Mouse (Mus musculus): ENCODE measurements at regions not wholly inside any gene's neighbourhood (a gene's known extent, or its start where the extent isn't known, plus 50 kb on each side); places are given as distances from the start of the nearest gene placed in this dataset.

DNA sequence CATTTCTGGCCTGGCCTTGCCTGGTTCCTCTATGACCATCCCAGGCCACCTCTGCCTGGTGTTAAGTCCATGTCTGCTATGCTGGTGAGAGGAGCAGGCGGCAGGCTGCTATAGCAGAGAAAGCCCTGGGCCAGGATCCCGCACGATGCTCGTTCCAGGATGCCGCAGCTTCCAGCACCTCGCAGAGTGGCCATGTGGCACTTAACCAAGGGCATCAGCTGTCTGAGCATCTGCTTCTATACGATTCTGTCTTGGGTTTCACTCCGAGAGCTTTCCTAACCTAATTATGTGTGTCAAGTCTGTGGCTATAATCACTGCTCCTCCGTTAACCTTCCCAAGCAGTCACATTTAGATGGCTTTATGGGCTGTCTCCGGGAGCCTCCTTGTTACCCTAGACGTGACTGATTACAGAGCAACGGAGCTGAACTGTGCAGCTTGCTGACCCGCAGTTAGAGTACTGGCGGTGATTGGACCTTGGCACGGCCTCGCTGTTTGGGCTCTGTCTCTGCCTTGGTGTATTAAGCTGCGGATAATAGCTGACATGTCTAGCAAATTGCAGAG is 64.4 kb downstream of the Ackr3 start:
- peak; percentile 49 for DNase-seq

DNA sequence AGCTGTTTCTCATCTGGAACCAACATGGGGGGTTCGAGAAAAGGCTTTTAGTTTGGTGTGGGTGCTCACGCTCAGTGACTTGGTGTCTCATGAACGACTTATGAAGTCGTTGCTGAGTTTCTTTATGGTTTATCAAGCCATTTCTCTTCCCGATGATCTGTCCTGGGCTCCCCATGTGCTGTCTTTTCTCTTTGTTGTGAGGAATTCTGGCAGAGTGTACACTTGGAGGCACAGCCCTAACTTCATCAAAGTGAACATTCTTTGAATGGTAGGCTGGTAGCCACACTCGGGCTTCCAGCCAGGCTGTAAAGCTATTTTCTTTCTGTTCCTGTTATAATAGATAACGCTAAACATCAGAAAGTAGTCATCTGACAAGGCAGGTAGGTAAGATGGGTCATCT is 65.2 kb downstream of the Ackr3 start:
- no peak for DNase-seq

DNA sequence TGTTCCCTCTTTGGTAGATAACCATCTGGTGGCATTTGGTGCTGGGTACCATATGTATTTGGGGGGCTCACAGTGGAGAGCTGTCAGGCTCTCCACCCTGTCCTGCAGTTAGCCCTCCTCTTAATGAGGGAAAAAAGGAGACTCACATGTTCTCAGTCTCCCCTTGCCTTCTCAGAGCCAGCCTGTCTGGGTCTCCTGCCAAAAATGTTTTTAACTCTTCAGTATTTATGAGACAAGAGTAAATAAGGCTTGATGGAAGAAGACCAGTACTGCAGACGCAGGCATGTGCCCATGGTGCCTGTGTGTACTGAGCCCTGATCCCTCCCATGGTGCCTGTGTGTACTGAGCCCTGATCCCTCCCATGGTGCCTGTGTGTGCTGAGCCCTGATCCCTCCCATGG is 66.1 kb downstream of the Ackr3 start:
- DNase-seq: no peak

DNA sequence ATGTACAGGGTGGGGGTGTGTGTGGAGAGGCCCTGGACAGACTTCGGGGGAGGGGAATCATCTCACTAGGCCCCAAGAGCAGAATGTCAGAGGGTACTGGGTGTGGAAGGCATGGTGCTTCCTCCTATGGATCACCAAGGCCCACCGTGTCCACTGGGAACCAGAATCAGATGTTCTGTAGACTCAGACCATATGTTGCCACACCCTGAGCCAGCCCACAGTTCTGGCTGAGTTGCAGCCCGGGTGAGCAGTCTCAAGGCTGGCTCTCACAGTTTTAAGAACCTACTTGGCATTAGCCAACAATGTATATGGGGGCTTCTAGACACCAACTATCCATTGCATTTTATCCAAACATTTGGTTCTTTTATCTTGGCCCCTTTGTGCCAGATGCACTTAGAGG is 67.5 kb downstream of the Ackr3 start:
- no peak for DNase-seq

DNA sequence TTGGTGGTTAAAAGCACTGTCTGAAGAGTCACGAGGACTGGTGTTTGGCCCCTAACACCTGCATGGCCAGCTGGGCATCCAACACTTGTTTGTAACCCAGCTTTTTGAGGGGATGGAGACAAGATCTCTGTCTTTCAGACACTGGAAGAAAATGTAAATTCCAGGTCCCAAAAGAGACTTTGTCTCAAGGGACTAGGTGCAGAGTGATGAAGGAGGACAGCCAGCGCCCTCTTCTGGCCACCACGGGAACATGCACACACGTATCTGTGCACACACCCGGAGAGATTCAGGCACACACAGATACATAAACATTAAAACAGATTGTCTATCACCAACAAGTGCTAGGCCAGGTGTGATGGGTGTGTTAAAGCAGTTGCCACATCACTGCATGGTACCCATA is 68.6 kb downstream of the Ackr3 start:
- DNase-seq: no peak

DNA sequence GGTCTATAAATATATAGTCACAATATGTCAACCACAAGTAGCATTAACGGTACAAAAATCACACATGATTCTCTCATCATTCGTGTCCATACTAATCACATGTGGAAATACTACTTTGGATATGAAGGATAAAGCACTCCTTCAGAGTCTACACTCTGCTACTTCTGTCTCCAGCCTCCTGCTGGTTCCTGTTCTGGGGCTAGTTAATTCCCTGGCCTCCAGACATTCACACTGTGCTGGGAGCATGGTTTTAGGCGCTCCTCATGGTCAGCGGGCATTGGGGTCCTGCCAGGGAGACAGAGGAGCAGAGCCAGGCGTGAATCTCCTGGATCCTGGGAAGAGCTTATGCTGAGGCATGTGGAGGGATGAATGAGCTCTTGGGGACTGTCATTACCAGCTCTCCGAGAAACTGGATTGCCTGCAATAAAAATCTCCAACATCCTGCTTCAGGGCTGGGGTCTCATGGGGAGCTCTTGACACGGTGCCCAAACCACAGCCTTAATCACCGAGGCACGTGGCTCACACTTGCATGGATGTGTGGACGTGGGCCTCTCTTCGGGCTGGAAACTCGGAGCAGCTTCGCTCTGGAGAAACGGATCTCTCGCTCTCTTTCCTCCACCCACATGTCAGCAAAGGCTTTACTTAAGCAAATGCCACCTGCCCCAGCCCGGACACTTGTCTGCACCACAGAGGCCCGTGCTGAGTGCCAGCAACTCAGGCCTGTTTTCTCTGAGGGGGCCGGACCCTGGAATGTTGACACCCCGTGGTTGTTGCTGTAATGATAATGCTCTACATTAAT is 69.2 kb downstream of the Ackr3 start:
- DNase-seq: no peak

DNA sequence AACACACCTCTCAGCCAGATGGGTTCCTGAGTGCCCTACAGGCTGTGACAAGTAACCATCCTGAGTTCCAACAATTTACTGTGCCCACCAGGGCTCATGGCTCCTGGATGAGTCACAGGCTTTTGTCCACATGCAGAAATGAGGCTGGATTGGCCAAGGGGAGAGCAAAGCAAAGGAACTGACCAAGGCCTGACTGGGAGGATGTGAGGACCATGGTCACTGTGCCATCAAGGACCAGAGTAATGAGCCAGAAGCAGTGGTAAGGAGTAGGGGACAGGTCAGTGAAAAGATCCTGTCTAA is 69.8 kb downstream of the Ackr3 start:
- no peak for DNase-seq

DNA sequence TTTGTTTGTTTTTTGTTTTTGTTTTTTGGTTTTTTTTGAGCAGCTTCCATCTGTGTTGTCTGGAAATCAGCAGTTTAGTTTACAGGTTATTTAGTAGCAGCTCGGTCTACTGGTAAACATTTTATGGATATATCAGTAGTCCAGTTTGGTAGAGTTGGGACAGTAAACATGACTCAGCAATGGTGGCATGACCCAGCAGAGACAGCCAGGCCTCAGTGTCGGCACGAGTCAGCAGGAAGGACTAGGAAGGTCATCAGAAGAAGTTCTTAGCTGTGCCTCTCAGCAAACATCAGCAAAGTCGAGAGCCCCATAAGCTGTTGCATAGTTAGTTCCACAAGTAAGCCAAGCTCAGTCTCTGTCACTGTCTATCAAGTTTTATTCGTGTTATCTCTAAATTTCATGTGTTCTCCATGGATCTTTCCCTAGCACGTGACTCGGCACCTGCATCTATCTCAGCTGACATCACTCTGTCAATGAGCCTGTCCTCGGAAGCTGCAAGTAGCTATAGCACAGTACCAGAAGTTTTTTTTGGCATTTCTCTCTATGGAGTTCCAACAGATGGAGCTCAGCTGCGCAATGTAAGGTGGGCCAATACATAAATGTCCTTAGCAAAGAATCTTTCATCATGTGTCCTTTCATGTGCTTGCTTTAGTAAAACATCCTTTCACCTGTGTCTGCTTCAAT is 71.3 kb downstream of the Ackr3 start:
- DNase-seq: no peak

DNA sequence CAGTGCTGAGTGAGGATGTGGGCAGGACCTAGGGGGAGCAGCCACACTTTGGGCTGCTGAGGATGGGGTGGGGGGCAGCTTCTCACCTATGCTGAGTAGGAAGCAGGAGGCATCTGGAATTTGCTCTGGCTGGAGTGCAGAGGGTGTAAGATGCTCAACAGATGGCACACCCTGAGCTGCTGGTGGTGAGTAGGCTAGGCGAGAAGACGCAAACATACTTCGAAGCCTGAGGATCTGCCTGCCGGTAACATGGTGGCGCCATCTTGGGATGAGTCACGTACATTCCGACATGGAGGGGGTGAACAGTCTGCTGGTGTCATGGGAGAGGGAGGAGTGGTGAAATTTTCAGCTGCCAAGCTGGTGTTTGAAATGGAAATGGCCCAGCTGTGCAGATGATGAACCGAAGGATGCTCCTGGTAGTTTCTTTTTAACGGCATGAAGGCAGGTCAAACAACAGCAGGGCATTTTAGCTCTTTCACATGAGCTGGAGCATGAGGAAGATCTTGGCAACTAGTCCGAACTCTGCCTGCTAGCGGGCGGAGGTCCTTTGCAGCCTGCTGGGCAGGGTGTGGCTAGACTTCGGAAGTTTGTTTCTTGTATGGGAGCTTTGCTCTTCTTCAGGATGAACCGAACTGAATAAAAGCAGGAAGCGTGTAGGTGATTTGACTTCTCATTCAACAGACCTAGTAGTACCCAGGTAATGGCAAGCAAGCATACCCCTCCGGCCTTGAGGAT is 72.2 kb downstream of the Ackr3 start:
- no peak for DNase-seq

DNA sequence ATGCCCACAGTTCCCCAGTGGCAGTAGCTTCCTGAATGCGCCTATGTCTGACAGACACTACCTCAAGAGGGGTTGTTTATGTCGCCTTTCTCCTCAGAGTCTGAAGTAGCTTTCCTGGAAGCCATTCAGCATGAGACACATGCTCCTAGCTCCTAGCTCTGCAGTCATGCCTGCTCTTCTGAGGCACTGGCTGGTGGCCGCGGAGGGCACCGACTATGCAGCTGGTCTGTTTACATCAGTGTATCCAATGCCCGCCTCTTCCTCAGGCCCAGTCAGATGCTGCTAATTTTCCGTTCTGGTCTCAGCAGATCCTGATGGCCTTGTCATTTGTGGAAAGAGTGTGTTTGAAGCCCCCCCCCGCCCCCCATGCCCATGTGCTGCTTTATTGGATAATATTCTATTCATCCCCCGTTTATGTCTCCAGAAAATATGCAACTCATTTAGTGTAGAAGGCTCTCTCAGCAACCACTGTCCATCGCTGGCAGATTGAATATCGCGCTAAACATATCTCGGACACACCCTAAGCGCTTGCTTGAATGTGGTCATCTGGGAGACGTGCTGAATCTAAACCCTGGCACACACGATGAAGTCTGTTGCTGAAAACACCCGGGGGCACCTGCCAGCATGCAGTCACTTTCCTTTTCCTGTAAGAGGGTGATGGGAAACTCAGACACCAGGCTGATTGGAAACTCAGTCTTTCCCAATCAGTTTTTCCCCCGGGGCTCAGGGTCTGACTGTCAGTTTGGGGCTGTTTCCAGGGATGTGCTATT is 73.9 kb downstream of the Ackr3 start:
- peak; percentile 43 for DNase-seq

DNA sequence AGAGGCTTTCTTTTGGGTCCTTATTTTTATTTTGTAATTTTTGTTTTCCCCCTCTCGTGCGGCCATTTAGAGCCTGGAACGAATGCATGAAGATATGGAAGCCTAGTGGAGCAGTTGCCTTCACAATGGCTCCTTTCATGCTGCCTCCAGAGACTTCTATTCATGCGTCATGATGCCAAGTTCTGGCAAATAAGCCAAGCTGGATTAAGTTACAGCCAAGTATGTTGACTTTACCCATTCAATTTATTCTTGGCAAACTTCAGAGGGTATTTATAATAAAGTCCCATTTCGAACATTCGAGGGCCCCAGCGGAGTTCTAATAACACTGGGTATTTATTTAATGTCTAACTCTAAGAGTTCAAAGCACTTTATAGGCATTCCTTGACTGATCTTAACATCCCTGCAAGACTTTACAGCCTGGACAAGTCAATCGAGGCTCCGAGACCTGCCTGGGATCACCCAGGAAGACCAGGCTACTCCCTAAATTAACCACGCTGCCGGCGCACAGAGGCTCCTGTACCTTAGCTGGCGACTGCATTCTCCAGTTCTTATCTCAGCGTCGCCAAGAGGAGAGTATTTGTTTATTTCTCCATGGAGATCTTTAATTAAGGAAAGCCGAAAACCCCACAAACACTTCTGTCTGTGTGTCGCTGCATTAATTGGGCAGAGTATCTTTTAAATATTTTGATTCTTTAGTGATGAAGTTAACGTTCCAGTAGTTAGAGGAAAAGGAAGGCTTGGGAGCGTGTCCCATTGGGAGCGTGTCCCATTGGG is 75.5 kb downstream of the Ackr3 start:
- no peak for DNase-seq

DNA sequence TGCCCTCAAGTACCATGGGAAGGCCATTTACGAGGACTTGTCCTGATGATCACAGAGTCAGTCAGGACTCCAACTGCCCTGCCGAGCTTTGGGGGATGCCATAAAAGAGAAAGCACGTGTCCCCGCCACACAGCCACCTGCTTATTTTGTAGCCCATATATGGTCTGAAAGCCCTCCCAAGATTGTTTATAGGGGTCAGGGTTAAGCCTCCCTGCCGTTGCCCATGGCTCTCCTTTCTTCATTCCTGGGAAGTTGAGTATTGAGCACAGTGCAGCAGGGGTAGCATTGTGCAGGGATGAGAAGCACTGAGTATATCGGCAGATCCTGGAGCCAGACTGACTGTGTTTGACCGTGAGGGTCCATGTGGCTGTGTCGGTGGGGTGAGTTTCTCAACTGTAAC is 76.4 kb downstream of the Ackr3 start:
- DNase-seq: no peak

DNA sequence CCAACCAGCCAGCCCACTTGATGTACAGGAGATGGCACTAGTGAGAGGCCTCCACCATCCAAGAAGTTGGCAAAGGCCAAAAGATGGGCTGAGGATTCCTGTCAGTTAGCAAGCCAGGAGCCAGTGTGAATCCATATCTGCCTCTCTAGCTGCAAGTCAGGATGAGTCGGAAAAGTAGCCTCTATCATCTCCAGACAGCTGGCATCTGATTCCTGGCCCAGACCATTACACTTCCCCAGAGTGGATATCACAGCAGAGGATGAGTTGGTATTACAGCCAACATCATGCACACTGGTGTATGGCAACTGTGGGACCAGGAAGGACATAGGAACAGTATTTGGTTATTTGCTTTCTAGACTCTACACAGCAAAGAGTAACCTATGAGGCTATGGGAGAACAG is 77.5 kb downstream of the Ackr3 start:
- DNase-seq: no peak

DNA sequence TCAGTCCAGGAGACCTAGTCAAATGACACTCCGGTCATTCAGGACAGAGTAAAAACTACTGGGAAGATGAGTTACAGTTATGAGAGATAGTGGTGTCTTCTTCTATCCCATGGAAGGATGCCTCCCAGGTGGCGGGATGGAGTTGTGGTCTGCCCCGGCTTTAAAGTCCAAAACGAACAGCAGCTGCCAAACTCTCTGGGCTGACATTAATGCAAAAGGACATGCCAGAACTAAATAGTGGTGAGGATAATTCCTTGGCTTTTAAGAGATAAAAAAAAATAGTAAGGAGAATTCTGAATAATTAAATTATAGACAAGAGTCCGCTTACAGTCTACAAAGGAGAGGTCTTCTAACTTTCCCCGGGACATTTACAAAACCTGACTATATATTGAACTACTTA is 78.2 kb downstream of the Ackr3 start:
- DNase-seq: no peak

DNA sequence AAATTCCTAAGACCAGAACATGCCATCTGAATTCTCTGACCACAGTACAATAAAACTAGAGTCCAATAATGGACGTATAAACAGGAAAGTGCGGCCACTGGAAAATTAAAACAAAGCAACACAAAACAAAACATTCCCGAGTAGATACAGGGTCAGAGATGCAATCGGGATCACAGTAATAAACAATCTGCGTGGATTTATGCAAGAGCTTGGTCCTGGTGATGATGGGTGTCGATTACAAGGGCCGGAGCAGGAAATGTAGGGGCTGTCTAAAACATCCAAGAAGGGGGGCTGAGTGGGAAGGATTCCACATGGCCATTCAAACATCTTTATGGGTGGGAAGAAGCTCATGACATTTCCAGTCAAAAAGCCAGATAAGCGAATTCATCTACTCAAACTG is 78.6 kb downstream of the Ackr3 start:
- no peak for DNase-seq

DNA sequence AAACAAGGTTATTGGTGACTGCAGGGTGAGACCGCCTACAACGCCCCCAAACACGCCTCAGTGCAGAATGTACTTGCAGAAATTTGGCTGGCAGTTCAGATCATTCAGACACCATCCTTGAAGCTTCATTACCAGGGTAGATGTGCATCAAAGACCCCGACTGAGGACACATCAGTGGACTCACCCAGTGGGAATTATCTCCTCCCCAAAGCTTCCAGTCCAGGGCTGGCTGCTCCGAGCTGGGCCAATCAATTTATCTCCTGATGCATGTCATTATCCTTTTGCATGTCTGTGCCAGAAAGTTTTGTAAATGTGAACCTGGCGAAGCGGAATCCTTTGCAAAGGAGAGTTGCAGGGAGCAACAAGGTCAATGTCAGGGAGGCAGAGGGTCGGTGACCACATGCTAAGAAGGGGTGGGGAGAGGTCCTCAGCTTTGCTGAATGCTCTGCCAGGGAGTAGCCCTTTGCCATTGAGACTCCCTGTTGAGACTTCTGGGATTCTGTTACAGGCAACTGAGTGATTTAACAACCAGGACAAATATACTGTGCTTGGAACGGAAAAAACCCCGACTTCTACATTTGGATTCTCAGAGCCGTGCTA is 79.5 kb downstream of the Ackr3 start:
- DNase-seq: no peak

DNA sequence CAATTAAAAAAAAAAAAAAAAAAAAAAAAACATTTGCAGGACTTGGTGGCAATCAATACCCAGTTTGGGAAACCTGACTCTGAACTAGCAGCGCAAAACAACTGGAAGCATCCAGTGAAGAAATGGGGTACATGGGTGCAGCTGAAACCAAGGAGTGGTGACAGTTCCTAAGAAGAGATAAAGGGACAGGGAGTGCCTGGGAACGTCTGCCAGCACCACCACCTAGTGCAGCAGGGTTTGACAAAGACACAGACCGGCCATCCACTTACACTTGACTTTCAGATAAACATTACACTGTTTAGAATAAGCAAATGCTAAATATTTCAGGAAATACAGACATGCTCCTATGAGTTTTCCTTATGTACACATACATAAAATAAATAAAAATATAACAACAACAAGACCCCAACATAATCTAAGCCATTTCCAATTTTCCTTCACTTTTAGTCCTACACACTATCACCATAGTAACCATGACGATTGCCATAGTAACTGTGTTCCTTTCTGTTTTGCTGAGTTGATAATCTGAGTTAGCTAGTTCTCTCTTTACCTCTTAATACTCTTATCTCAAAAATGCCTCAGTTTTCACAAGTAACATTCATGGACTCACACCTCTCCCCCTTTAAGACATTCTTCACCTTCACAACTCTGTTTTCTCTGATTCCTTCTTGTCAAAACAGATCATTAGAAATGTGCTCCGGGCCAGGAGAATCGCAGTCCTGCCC is 80.3 kb downstream of the Ackr3 start:
- DNase-seq: no peak

DNA sequence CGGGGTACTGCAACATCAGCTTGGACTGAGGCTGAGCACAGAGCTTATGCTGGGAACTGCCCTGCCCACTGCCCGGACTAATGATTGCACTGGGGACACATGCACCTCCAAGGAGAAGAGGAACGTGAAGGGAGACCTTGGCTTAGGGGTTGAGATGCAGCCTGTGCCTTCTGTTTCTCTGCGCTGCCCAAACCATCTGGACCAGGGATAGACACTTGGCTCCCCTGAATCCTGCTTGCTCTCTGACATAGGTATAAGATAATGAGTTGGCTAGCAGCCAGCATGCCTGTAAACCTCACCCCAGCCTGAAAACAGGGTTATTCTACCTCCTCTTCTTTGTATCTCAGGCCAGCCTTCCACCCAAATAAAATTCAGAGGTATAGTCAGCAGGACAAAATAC is 81.5 kb downstream of the Ackr3 start:
- DNase-seq: no peak

DNA sequence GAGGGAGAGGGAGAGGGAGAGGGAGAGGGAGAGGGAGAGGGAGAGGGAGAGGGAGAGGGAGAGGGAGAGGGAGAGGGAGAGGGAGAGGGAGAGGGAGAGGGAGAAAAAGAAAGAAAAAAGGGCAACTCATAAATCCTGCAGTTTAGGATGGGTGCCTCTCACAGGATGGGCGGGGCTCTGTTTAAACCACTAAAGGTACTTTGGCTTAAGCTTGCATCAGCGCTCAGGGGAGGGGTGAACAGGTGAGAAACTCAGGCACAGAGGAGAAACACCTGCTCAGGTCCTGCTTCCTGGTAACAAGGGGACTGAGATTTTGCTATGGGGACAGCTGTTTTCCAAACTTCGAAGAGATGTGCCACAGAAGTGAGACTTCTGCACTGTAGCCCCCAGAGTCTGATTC is 83.5 kb downstream of the Ackr3 start:
- DNase-seq: no peak

DNA sequence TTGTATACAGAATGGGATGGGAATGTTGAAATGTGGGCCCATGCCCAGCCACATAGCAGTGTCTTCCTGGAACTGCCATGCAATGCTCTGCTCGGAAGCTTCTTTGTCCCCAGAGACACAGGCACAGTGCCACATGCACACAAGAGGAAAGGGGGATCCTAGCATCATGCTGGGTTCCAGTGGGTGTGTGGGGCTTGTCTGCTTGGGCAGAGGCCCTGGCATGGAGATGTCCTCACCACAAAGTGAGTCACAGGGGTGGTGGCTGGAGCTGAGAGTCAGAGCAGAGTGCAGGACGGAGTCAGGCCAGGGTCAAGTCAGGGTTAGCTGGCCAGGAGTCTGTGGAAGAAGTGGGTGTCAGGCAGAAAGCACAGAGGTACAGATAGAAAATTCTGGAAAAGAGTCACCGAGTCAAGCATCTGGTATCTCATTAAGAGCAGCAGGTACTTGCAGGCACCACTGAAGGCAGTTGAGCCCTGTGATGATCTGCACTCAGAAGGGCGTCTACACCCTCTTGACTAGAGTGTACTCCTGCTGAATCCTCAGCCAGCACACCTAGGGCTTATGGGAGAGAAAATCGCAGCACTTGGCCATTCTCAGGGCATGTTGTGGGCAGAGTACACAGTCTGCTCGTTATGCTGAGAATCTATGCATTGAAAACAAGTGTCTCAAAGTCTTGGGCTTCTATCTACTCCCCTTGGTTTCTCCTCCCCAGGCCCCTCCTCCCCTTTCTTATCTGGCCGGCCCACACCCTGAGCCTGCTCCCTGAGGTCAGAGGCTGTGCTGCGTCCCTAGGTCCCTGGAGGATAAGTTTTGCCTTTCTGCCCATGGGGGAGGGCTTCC is 85.3 kb downstream of the Ackr3 start:
- no peak for DNase-seq

Data from retina, postnatal 1 day (tissue).